Mouse (Mus musculus): Measurements from ENCODE around the gene Olfr1500. TPM values are rescaled to one million over a fixed set of nuclear protein-coding genes. Genes with fewer than 3 reads are reported as not detected.
"Not testable (repeated sequence)": the region's sequence is repeated elsewhere in the genome, so short reads cannot be mapped to it uniquely, and the experiment has no call there.

The Olfr1500 gene
- not detected in 2 replicates for polyA plus RNA-seq (2014; fragmentation: Nextera tagmentation; extraction: Ambion mirVana)

GRCm38 (mm10) chr19:13830388-13830787, at the start of gene Olfr1500:
TSS of gene Olfr1500 (minus strand) at chr19:13830488.
- H3K27ac ChIP-seq, result no peak within 1 kb of the TSS
- no peak for DNase-seq (ENCODE audit: low spot score)
- no peak within 1 kb of the TSS for H3K4me2 ChIP-seq (replicated peaks)
- no peak within 1 kb of the TSS for H3K4me3 ChIP-seq (replicated peaks; ENCODE audit: low read length)
- H3K4me1 ChIP-seq (replicated peaks; ENCODE audit: control insufficient read depth, insufficient read depth, low read length), result no peaks in the 10 kb centered on the region
- H3K36me3 ChIP-seq (replicated peaks; ENCODE audit: control insufficient read depth, insufficient read depth), result no peaks in the 10 kb centered on the region
- no peak within 1 kb of the TSS for H3K9ac ChIP-seq
- H3K9me3 ChIP-seq (ENCODE audit: control insufficient read depth, low read length), result no peaks in the 10 kb centered on the region
- H3K27me3 ChIP-seq (ENCODE audit: control insufficient read depth, insufficient read depth, low read length), result no peaks in the 10 kb centered on the region
- ATAC-seq (ENCODE audit: low FRiP score), result no peak

- WGBS, result 92% methylated on average over 1 of the region's 1 CpGs
- ATAC-seq (ENCODE audit: low FRiP score), result no peak
- H3K27ac ChIP-seq, result no peak within 1 kb of the TSS
- no peaks in the 10 kb centered on the region for H3K27me3 ChIP-seq (ENCODE audit: control insufficient read depth, insufficient read depth, low read length)
- H3K4me3 ChIP-seq (replicated peaks; ENCODE audit: low read length), result no peak within 1 kb of the TSS
- no peaks in the 10 kb centered on the region for H3K9me3 ChIP-seq (ENCODE audit: control insufficient read depth, low read length)
- H3K4me1 ChIP-seq (replicated peaks; ENCODE audit: control insufficient read depth, insufficient read depth, low read length), result no peaks in the 10 kb centered on the region
- DNase-seq (ENCODE audit: low spot score), result no peak
- no peaks in the 10 kb centered on the region for H3K36me3 ChIP-seq (replicated peaks; ENCODE audit: control insufficient read depth, insufficient read depth)
- H3K9ac ChIP-seq, result no peak within 1 kb of the TSS
- no peak within 1 kb of the TSS for H3K4me2 ChIP-seq (replicated peaks)
Measured at GRCm38 (mm10) chr19:13861495-13861894, 31.2 kb upstream of the Olfr1500 start, which contains the start of gene Olfr1502. TSS of gene Olfr1502 (plus strand) at chr19:13861795.

GRCm38 (mm10) chr19:13850592-13850991, 20.3 kb upstream of the Olfr1500 start, which contains the start of gene Olfr1501:
TSS of gene Olfr1501 (minus strand) at chr19:13850692.
- H3K9ac ChIP-seq; H3K27me3 ChIP-seq (ENCODE audit: control insufficient read depth, insufficient read depth, low read length); H3K4me3 ChIP-seq (replicated peaks; ENCODE audit: low read length); H3K36me3 ChIP-seq (replicated peaks; ENCODE audit: control insufficient read depth, insufficient read depth); H3K4me2 ChIP-seq (replicated peaks); H3K9me3 ChIP-seq (ENCODE audit: control insufficient read depth, low read length); H3K27ac ChIP-seq; ATAC-seq (ENCODE audit: low FRiP score); H3K4me1 ChIP-seq (replicated peaks; ENCODE audit: control insufficient read depth, insufficient read depth, low read length); DNase-seq (ENCODE audit: low spot score): not testable (repeated sequence)

GRCm38 (mm10) chr19:13828447-13828846, 1.8 kb downstream of the Olfr1500 start:
- Histone ChIP-seq H3K27ac (no peak overlapping the region), H3K36me3 (replicated peaks; ENCODE audit: control insufficient read depth, insufficient read depth) (no peaks in the 10 kb centered on the region), H3K4me1 (replicated peaks; ENCODE audit: control insufficient read depth, insufficient read depth, low read length) (no peaks in the 10 kb centered on the region), H3K4me2 (replicated peaks) (no peak overlapping the region), H3K27me3 (ENCODE audit: control insufficient read depth, insufficient read depth, low read length) (no peaks in the 10 kb centered on the region), H3K9ac (no peak overlapping the region), H3K9me3 (ENCODE audit: control insufficient read depth, low read length) (no peaks in the 10 kb centered on the region), H3K4me3 (replicated peaks; ENCODE audit: low read length) (no peak overlapping the region)
- no peak for ATAC-seq (ENCODE audit: low FRiP score)
- no peak for DNase-seq (ENCODE audit: low spot score)
- WGBS, result 81% methylated on average over 3 of the region's 3 CpGs

GRCm38 (mm10) chr19:13820847-13821246, 9.4 kb downstream of the Olfr1500 start:
- H3K9ac ChIP-seq, result no peak overlapping the region
- H3K27me3 ChIP-seq (ENCODE audit: control insufficient read depth, insufficient read depth, low read length), result no peaks in the 10 kb centered on the region
- DNase-seq (ENCODE audit: low spot score) (no peak), ATAC-seq (ENCODE audit: low FRiP score) (no peak)
- no peak overlapping the region for H3K4me2 ChIP-seq (replicated peaks)
- H3K27ac ChIP-seq, result no peak overlapping the region
- no peaks in the 10 kb centered on the region for H3K4me1 ChIP-seq (replicated peaks; ENCODE audit: control insufficient read depth, insufficient read depth, low read length)
- H3K9me3 ChIP-seq (ENCODE audit: control insufficient read depth, low read length), result no peaks in the 10 kb centered on the region
- H3K36me3 ChIP-seq (replicated peaks; ENCODE audit: control insufficient read depth, insufficient read depth), result no peaks in the 10 kb centered on the region
- no peak overlapping the region for H3K4me3 ChIP-seq (replicated peaks; ENCODE audit: low read length)
- WGBS, result 74% methylated on average over 5 of the region's 5 CpGs

- no peaks in the 10 kb centered on the region for H3K36me3 ChIP-seq (replicated peaks; ENCODE audit: control insufficient read depth, insufficient read depth)
Measured at GRCm38 (mm10) chr19:13819347-13819746, 10.9 kb downstream of the Olfr1500 start, which contains the start of gene Olfr1499. TSS of gene Olfr1499 (minus strand) at chr19:13819447.

GRCm38 (mm10) chr19:13818827-13819226, 11.5 kb downstream of the Olfr1500 start:
- Histone ChIP-seq H3K27me3 (ENCODE audit: control insufficient read depth, insufficient read depth, low read length) (no peaks in the 10 kb centered on the region), H3K4me3 (replicated peaks; ENCODE audit: low read length) (no peak overlapping the region), H3K36me3 (replicated peaks; ENCODE audit: control insufficient read depth, insufficient read depth) (no peaks in the 10 kb centered on the region), H3K27ac (no peak overlapping the region), H3K4me2 (replicated peaks) (no peak overlapping the region), H3K9me3 (ENCODE audit: control insufficient read depth, low read length) (no peaks in the 10 kb centered on the region), H3K9ac (no peak overlapping the region), H3K4me1 (replicated peaks; ENCODE audit: control insufficient read depth, insufficient read depth, low read length) (no peaks in the 10 kb centered on the region)
- ATAC-seq (ENCODE audit: low FRiP score) (no peak), DNase-seq (ENCODE audit: low spot score) (peak; percentile 58)
- WGBS, result 40% methylated on average over 5 of the region's 5 CpGs

More at GRCm38 (mm10) chr19:13819347-13819746, 10.9 kb downstream of the Olfr1500 start, which contains the start of gene Olfr1499:
- Histone ChIP-seq H3K4me1 (replicated peaks; ENCODE audit: control insufficient read depth, insufficient read depth, low read length) (no peaks in the 10 kb centered on the region), H3K27me3 (ENCODE audit: control insufficient read depth, insufficient read depth, low read length) (no peaks in the 10 kb centered on the region), H3K9ac (no peak within 1 kb of the TSS), H3K4me2 (replicated peaks) (no peak within 1 kb of the TSS), H3K4me3 (replicated peaks; ENCODE audit: low read length) (no peak within 1 kb of the TSS), H3K9me3 (ENCODE audit: control insufficient read depth, low read length) (no peaks in the 10 kb centered on the region), H3K27ac (no peak within 1 kb of the TSS)
- ATAC-seq (ENCODE audit: low FRiP score) (no peak), DNase-seq (ENCODE audit: low spot score) (no peak)

- ATAC-seq (ENCODE audit: low FRiP score) (no peak), DNase-seq (ENCODE audit: low spot score) (no peak)
- Histone ChIP-seq H3K27ac (no peak overlapping the region), H3K36me3 (replicated peaks; ENCODE audit: control insufficient read depth, insufficient read depth) (no peaks in the 10 kb centered on the region), H3K27me3 (ENCODE audit: control insufficient read depth, insufficient read depth, low read length) (no peaks in the 10 kb centered on the region), H3K9ac (no peak overlapping the region), H3K9me3 (ENCODE audit: control insufficient read depth, low read length) (no peaks in the 10 kb centered on the region), H3K4me3 (replicated peaks; ENCODE audit: low read length) (no peak overlapping the region), H3K4me2 (replicated peaks) (no peak overlapping the region), H3K4me1 (replicated peaks; ENCODE audit: control insufficient read depth, insufficient read depth, low read length) (no peaks in the 10 kb centered on the region)
- 62% methylated on average over 2 of the region's 2 CpGs for WGBS
Measured at GRCm38 (mm10) chr19:13812823-13813222, 17.5 kb downstream of the Olfr1500 start.

GRCm38 (mm10) chr19:13805486-13805885, 24.8 kb downstream of the Olfr1500 start:
- not testable (repeated sequence) for DNase-seq (ENCODE audit: low spot score); H3K9ac ChIP-seq; H3K27me3 ChIP-seq (ENCODE audit: control insufficient read depth, insufficient read depth, low read length); H3K27ac ChIP-seq; H3K36me3 ChIP-seq (replicated peaks; ENCODE audit: control insufficient read depth, insufficient read depth); ATAC-seq (ENCODE audit: low FRiP score); H3K4me2 ChIP-seq (replicated peaks); H3K4me1 ChIP-seq (replicated peaks; ENCODE audit: control insufficient read depth, insufficient read depth, low read length); H3K9me3 ChIP-seq (ENCODE audit: control insufficient read depth, low read length); H3K4me3 ChIP-seq (replicated peaks; ENCODE audit: low read length)
- WGBS, result 60% methylated on average over 1 of the region's 1 CpGs

GRCm38 (mm10) chr19:13798102-13798501, 32.2 kb downstream of the Olfr1500 start, which contains the start of gene Olfr1497:
TSS of gene Olfr1497 (minus strand) at chr19:13798202.
- ATAC-seq (ENCODE audit: low FRiP score), result no peak
- no peaks in the 10 kb centered on the region for H3K36me3 ChIP-seq (replicated peaks; ENCODE audit: control insufficient read depth, insufficient read depth)
- H3K4me1 ChIP-seq (replicated peaks; ENCODE audit: control insufficient read depth, insufficient read depth, low read length), result no peaks in the 10 kb centered on the region
- no peak within 1 kb of the TSS for H3K9ac ChIP-seq
- no peak within 1 kb of the TSS for H3K4me3 ChIP-seq (replicated peaks; ENCODE audit: low read length)
- no peak within 1 kb of the TSS for H3K27ac ChIP-seq
- no peaks in the 10 kb centered on the region for H3K27me3 ChIP-seq (ENCODE audit: control insufficient read depth, insufficient read depth, low read length)
- no peaks in the 10 kb centered on the region for H3K9me3 ChIP-seq (ENCODE audit: control insufficient read depth, low read length)
- no peak for DNase-seq (ENCODE audit: low spot score)
- H3K4me2 ChIP-seq (replicated peaks), result no peak within 1 kb of the TSS

Measured in hindbrain, embryonic 14.5 days (tissue).